Mouse (Mus musculus) kidney, postnatal 25 days (tissue): ENCODE data around the gene Polr1d.

Source experiments
- DNase-seq, 2 experiments: peaks; one replicate each; pipeline ENCODE4 v3.0.0; 2021; ENCODE audit warnings: mixed read lengths in 2 of 2

The Polr1d gene

GRCm38 (mm10) chr5:147076799-147077165, at the start of gene Polr1d:
Polr1d (plus strand) TSS chr5:147077050.
- no peak for DNase-seq

- DNase-seq: peak in 1 of 2 experiments; percentile 59
Measured at GRCm38 (mm10) chr5:147031281-147031680, 45.6 kb upstream of the Polr1d start.

- no peak for DNase-seq
Measured at GRCm38 (mm10) chr5:147033155-147033554, 43.7 kb upstream of the Polr1d start.

GRCm38 (mm10) chr5:147034283-147034682, 42.6 kb upstream of the Polr1d start:
- DNase-seq: no peak

GRCm38 (mm10) chr5:147035301-147035700, 41.5 kb upstream of the Polr1d start:
- no peak for DNase-seq

- peak; percentile 57 to 85 for DNase-seq
Measured at GRCm38 (mm10) chr5:147036028-147036427, 40.8 kb upstream of the Polr1d start.

GRCm38 (mm10) chr5:147036661-147037060, 40.2 kb upstream of the Polr1d start:
- DNase-seq: no peak

- DNase-seq: no peak
Measured at GRCm38 (mm10) chr5:147037601-147038000, 39.2 kb upstream of the Polr1d start.

GRCm38 (mm10) chr5:147039394-147039793, 37.5 kb upstream of the Polr1d start:
- DNase-seq: no peak

GRCm38 (mm10) chr5:147041965-147042937, 34.6 kb upstream of the Polr1d start:
- peak in 1 of 2 experiments; percentile 35 for DNase-seq

GRCm38 (mm10) chr5:147043240-147043844, 33.5 kb upstream of the Polr1d start:
- peak in 1 of 2 experiments; percentile 21 for DNase-seq

GRCm38 (mm10) chr5:147045311-147045710, 31.5 kb upstream of the Polr1d start:
- peak in 1 of 2 experiments; percentile 29 for DNase-seq

GRCm38 (mm10) chr5:147045929-147046328, 30.9 kb upstream of the Polr1d start:
- peak; percentile 33 to 45 for DNase-seq

GRCm38 (mm10) chr5:147049544-147050209, 27.2 kb upstream of the Polr1d start:
- DNase-seq: no peak

- DNase-seq: no peak
Measured at GRCm38 (mm10) chr5:147050816-147051499, 25.9 kb upstream of the Polr1d start.

GRCm38 (mm10) chr5:147051500-147052308, 25.1 kb upstream of the Polr1d start:
- DNase-seq: no peak

- DNase-seq: no peak
Measured at GRCm38 (mm10) chr5:147052309-147052558, 24.6 kb upstream of the Polr1d start.

GRCm38 (mm10) chr5:147053071-147053470, 23.8 kb upstream of the Polr1d start:
- DNase-seq: no peak

- DNase-seq: no peak
Measured at GRCm38 (mm10) chr5:147053481-147053880, 23.4 kb upstream of the Polr1d start.

GRCm38 (mm10) chr5:147054328-147054727, 22.5 kb upstream of the Polr1d start:
- no peak for DNase-seq

GRCm38 (mm10) chr5:147054747-147055270, 22.0 kb upstream of the Polr1d start:
- DNase-seq: no peak
